Mouse (Mus musculus) spleen, adult 2 months (tissue): Measurements from ENCODE around the gene 1700001O22Rik. TPM values are rescaled to one million over a fixed set of nuclear protein-coding genes. Genes with fewer than 3 reads are reported as not detected.

Experiments
- DNase-seq, 2 experiments: peaks; one replicate each; pipeline versions ENCODE4 v3.0.0 to v3.0.0-alpha.2; 2012 to 2021; ENCODE audit warnings: low spot score in 2 of 2, low read depth in 1 of 2
- H3K27ac ChIP-seq: fragments of 200-500 bp; 2 replicates; pipeline ENCODE4 v1.5.1; 2012; ENCODE audit warnings: low read length, inconsistent platforms; ENCODE audit not compliant: insufficient read depth
- H3K27me3 ChIP-seq: fragments of 200-500 bp; 2 replicates; pipeline ENCODE4 v1.6.1; 2012; ENCODE audit warnings: mild to moderate bottlenecking, moderate library complexity, low read length, inconsistent platforms; ENCODE audit not compliant: control insufficient read depth, insufficient read depth
- H3K36me3 ChIP-seq: fragments of 200-500 bp; 2 replicates; pipeline ENCODE4 v1.6.1; 2012; ENCODE audit warnings: mild to moderate bottlenecking, low read length, inconsistent platforms; ENCODE audit not compliant: control insufficient read depth, insufficient read depth
- H3K4me1 ChIP-seq: fragments of 200-500 bp; 2 replicates; pipeline ENCODE4 v1.6.1; 2011; ENCODE audit warnings: inconsistent platforms; ENCODE audit not compliant: control insufficient read depth, insufficient read depth, insufficient read length
- H3K4me3 ChIP-seq: fragments of 200-500 bp; 2 replicates; pipeline ENCODE4 v1.5.1; 2011; ENCODE audit warnings: mild to moderate bottlenecking, inconsistent platforms; ENCODE audit not compliant: insufficient read depth, insufficient read length; ENCODE audit errors: extremely low read depth
- CTCF ChIP-seq: fragments of 200-500 bp; IDR thresholded peaks from 2 replicates; pipeline ENCODE4 v1.5.1; 2011; ENCODE audit warnings: mild to moderate bottlenecking, inconsistent platforms; ENCODE audit not compliant: insufficient read depth, insufficient read length, insufficient replicate concordance; ENCODE audit errors: extremely low read depth
- POLR2A ChIP-seq: fragments of 200-500 bp; IDR thresholded peaks from 2 replicates; pipeline ENCODE4 v1.6.1; 2011; ENCODE audit warnings: low read depth, low read length, inconsistent platforms
- WGBS: fragments of 180-500 bp; shearing (Covaris S2); methylation state at CpG from one replicate; pipeline ENCODE4 v1.1.7; 2018; 5-methylcytosine and 5-hydroxymethylcytosine counted together
- polyA plus RNA-seq: library from polyadenylated mRNA; depleted of rRNA; stranded (reverse); fragments of >200 nt; gene quantifications from 2 replicates; pipeline ENCODE4 v1.2.3, GENCODE M21; 2012

1700001O22Rik gene
- polyA plus RNA-seq, 1 experiment = 0.67 TPM

DNA sequence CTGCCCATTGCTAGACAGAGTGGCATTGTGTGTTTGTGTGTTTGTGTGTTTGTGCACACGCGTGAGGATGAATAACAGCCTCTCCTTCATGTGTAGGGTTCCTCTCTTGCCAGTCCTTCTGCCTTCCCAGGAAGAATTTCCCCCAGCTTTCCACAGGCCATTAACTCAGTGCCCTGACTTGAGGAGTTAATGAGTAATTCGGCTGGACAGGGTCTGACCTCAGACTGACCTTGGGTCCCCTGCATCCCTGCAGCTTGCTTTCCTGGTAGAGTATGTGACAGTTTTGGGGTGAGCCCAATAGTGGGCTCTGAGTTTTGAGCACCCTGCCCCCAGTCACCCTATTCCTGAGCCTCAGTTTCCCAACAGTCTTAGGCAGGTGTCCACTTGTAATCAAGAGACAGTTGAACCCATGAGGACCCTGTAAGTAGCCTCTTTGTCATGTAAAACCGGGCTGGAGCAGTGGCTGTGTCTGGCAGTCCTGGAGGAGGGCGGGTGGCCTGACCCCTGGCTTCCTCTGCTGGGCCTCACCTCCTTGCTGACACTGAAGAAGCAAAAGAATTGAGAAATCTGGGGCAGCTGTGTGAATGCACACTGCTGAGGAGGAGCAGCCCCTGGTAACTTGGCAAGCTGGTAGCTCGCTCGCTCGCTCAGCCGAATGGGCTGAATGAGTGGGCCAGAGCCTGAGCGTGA, 43.5 kb downstream of the 1700001O22Rik start:
- Histone ChIP-seq H3K4me1 (no peaks in the 10 kb centered on the region), H3K27ac (no peak overlapping the region), H3K36me3 (no peaks in the 10 kb centered on the region), H3K27me3 (no peaks in the 10 kb centered on the region), H3K4me3 (no peak overlapping the region)
- WGBS = 82% methylated on average over 10 of the region's 10 CpGs
- no peak for TF ChIP-seq POLR2A
- no peak for TF ChIP-seq CTCF
- no peak for DNase-seq

- no peak for DNase-seq
- no peak overlapping the region for H3K27ac ChIP-seq
- no peak for TF ChIP-seq POLR2A
- no peak for TF ChIP-seq CTCF
- no peaks in the 10 kb centered on the region for H3K4me1 ChIP-seq
- H3K4me3 ChIP-seq = no peak overlapping the region
- whole genome bisulfite sequencing = 94% methylated on average over 4 of the region's 4 CpGs
- H3K27me3 ChIP-seq = no peaks in the 10 kb centered on the region
- no peaks in the 10 kb centered on the region for H3K36me3 ChIP-seq
These were observed 44.0 kb downstream of the 1700001O22Rik start for GRCm38 (mm10) chr2:30759442-30759841.

- no peaks in the 10 kb centered on the region for H3K36me3 ChIP-seq
- H3K4me1 ChIP-seq = no peaks in the 10 kb centered on the region
- no peaks in the 10 kb centered on the region for H3K27me3 ChIP-seq
- H3K4me3 ChIP-seq = no peak overlapping the region
- no peak for DNase-seq
- TF ChIP-seq CTCF = no peak
- H3K27ac ChIP-seq = no peak overlapping the region
- 81% methylated on average over 4 of the region's 4 CpGs for WGBS
These were observed 44.4 kb downstream of the 1700001O22Rik start for GRCm38 (mm10) chr2:30759088-30759374.

DNA sequence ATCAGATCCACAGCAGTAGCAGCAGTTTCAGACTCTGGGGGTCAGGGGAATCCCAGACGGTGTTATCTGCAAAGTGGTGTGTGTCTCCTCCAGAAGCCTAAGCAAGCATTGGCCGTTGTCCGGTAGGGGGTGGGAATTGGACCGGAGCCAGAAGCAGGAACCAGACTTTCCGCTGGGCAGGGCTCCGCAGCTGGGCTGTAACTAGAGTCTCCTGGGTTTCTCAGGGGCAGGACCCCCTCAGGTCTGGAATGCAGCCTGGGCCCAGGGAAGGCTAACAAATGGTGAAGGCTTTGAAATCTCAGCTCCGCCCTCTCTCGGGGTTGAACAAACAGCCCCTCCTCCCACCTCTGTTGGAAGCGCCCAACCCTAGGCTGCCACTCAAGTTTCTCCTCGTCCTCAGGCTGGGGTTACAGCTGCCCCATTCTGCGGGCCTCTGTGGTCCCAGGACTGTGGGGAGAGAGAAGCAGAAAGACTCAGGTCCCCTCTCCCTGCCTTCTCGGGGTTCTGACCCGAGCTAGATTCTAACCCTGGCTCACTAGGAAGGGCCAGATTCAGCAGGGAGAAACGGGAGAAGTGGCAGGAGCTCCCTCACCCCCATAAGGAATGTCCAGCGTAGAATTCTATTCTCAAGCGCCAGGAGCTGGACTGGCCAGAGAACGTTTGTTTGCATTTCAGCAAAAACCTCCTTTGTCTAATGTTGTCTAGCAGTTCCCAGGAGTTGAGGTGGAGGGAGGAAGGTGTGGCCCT, 44.9 kb downstream of the 1700001O22Rik start:
- no peak for DNase-seq
- Histone ChIP-seq H3K4me3 (no peak overlapping the region), H3K36me3 (no peaks in the 10 kb centered on the region), H3K4me1 (no peaks in the 10 kb centered on the region), H3K27ac (no peak overlapping the region), H3K27me3 (no peaks in the 10 kb centered on the region)
- TF ChIP-seq POLR2A (no peak), CTCF (no peak)
- 46% methylated on average over 17 of the region's 17 CpGs for WGBS

- Histone ChIP-seq H3K36me3 (no peaks in the 10 kb centered on the region), H3K4me3 (no peak overlapping the region), H3K27ac (no peak overlapping the region), H3K27me3 (no peaks in the 10 kb centered on the region), H3K4me1 (no peaks in the 10 kb centered on the region)
- TF ChIP-seq CTCF = no peak
- TF ChIP-seq POLR2A = no peak
- no peak for DNase-seq
- WGBS = 89% methylated on average over 10 of the region's 10 CpGs
These were observed 46.3 kb downstream of the 1700001O22Rik start for GRCm38 (mm10) chr2:30756962-30757715.

DNA sequence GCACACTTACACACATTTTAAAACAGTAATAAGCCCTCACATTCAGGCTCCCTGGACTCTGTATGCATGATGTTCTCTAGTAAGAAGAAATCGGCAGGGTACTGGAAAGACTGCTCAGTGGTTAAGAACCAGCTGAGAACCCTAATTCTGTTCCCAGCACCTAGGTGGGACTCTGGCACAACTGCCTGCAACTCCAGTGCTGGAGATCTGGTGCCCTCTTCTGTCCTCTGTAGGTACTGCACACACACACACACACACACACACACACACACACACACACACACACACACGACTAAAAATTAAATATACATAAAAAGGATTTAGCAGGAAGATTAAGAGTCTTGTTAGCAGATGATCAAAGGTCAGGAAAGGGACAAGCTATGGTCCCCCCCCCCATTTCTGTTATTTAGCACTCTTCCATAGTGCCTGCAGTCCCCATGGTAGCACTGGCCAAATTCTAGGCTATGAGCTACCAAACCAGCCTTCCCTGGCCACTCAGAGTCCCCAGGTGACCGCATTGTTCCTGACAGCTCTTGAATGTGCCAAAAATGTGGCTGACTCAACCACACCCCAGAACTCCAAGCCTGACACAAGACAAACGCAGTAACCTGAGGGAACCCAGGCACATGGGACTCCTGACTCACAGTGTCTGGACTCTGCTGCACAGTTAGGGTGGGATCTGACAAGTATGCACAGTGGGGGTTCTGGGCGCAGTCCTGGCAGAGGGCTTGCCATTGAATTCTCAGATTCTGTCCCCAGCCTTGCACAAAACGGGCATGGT, 47.3 kb downstream of the 1700001O22Rik start:
- H3K4me3 ChIP-seq = no peak overlapping the region
- WGBS = 92% methylated on average over 6 of the region's 6 CpGs
- no peak overlapping the region for H3K27ac ChIP-seq
- no peaks in the 10 kb centered on the region for H3K4me1 ChIP-seq
- no peaks in the 10 kb centered on the region for H3K36me3 ChIP-seq
- H3K27me3 ChIP-seq = no peaks in the 10 kb centered on the region
- DNase-seq = no peak
- no peak for TF ChIP-seq CTCF
- TF ChIP-seq POLR2A = no peak

GRCm38 (mm10) chr2:30754831-30755230, 48.6 kb downstream of the 1700001O22Rik start:
- no peak for DNase-seq
- Histone ChIP-seq H3K27me3 (no peaks in the 10 kb centered on the region), H3K36me3 (no peaks in the 10 kb centered on the region), H3K4me1 (no peaks in the 10 kb centered on the region), H3K27ac (no peak overlapping the region), H3K4me3 (no peak overlapping the region)
- no peak for TF ChIP-seq CTCF
- no peak for TF ChIP-seq POLR2A
- 81% methylated on average over 3 of the region's 3 CpGs for WGBS
